Mouse (Mus musculus) liver, postnatal 0 days (tissue): ENCODE data around the gene Gm28051.

ENCODE experiments used
- CTCF ChIP-seq: sonication (generic); IDR thresholded peaks from 2 replicates; pipeline ENCODE4 v1.5.1; 2016; ENCODE audit warnings: antibody characterized with exemption, low read depth
- EP300 ChIP-seq: IDR thresholded peaks from 2 replicates; pipeline ENCODE4 v1.6.1; 2016; ENCODE audit warnings: antibody characterized with exemption, low read depth, mild to moderate bottlenecking

DNA sequence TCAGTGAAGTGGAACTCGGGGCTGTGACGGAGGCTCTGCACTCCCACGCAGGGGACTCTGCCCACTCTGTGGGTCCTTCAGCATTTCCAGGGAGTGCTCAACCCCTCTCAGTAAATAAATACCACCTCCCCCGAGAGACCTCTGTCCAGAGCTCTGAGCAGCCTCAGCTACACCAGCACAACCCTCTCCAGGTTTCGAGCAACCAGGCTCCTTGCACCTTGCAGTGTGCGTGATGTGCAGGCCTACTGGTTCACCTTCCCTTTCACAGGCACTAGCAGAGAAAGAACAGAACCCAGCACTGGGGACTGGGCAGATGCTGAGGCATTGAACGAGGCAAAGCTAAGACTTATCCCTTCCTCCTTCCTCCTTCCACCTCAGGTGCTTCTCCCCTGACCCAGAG, 60.2 kb downstream of the Gm28051 start:
- TF ChIP-seq EP300 = no peak
- no peak for TF ChIP-seq CTCF
